Mouse (Mus musculus) macrophage (primary cell): ENCODE results near the gene Cdkn1b. TPM values are rescaled to one million over a fixed set of nuclear protein-coding genes. Genes with fewer than 3 reads are reported as not detected.

Experiments used
- H3K27ac ChIP-seq: fragments of 350-480 bp; formaldehyde crosslinking; 2 replicates; pipeline ENCODE4 v1.9.0; 2021
- H3K36me3 ChIP-seq: fragments of 350-480 bp; formaldehyde crosslinking; 2 replicates; pipeline ENCODE4 v1.9.0; 2021; ENCODE audit errors: inconsistent target
- H3K4me3 ChIP-seq: fragments of 350-480 bp; formaldehyde crosslinking; 2 replicates; pipeline ENCODE4 v1.9.0; 2021; ENCODE audit errors: inconsistent target
- H3K79me2 ChIP-seq: fragments of 350-480 bp; formaldehyde crosslinking; 2 replicates; pipeline ENCODE4 v1.9.0; 2021; ENCODE audit errors: inconsistent target
- WGBS: methylation state at CpG from one replicate; pipeline ENCODE4 v1.1.7; 2026; ENCODE audit warnings: inconsistent platforms; ENCODE audit not compliant: missing documents; 5-methylcytosine and 5-hydroxymethylcytosine counted together
- polyA plus RNA-seq: library from polyadenylated mRNA; stranded (reverse); fragments of 250-400 nt; gene quantifications from 3 replicates; pipeline ENCODE4 v1.2.4, GENCODE M21; 2018; ENCODE audit warnings: inconsistent platforms

The Cdkn1b gene
- polyA plus RNA-seq, 1 experiment from 2014 or later, result 33.8 TPM

GRCm38 (mm10) chr6:134961286-134961685 lies 41.1 kb downstream of the Cdkn1b start:
- no peak overlapping the region for H3K27ac ChIP-seq
- no peaks in the 10 kb centered on the region for H3K79me2 ChIP-seq
- H3K36me3 ChIP-seq, result no peaks in the 10 kb centered on the region
- no peak overlapping the region for H3K4me3 ChIP-seq
- WGBS, result 75% methylated on average over 4 of the region's 5 CpGs

- 77% methylated on average over 9 of the region's 9 CpGs for WGBS
- Histone ChIP-seq H3K79me2 (no peaks in the 10 kb centered on the region), H3K36me3 (no peaks in the 10 kb centered on the region), H3K4me3 (no peak overlapping the region), H3K27ac (no peak overlapping the region)
These were observed 41.8 kb downstream of the Cdkn1b start for GRCm38 (mm10) chr6:134961858-134962517.

GRCm38 (mm10) chr6:134962518-134962893 lies 42.3 kb downstream of the Cdkn1b start:
- H3K27ac ChIP-seq, result no peak overlapping the region
- no peak overlapping the region for H3K4me3 ChIP-seq
- H3K36me3 ChIP-seq, result no peaks in the 10 kb centered on the region
- H3K79me2 ChIP-seq, result no peaks in the 10 kb centered on the region
- 89% methylated on average over 5 of the region's 5 CpGs for WGBS

- H3K4me3 ChIP-seq, result no peak overlapping the region
- WGBS, result 95% methylated on average over 2 of the region's 2 CpGs
- no peaks in the 10 kb centered on the region for H3K36me3 ChIP-seq
- no peak overlapping the region for H3K27ac ChIP-seq
- H3K79me2 ChIP-seq, result no peaks in the 10 kb centered on the region
These were observed 43.7 kb downstream of the Cdkn1b start for GRCm38 (mm10) chr6:134963910-134964309.

GRCm38 (mm10) chr6:134966681-134967080 lies 46.5 kb downstream of the Cdkn1b start:
- H3K36me3 ChIP-seq, result no peaks in the 10 kb centered on the region
- no peak overlapping the region for H3K27ac ChIP-seq
- WGBS, result 92% methylated on average over 5 of the region's 5 CpGs

GRCm38 (mm10) chr6:134968326-134968725 lies 48.1 kb downstream of the Cdkn1b start:
- Histone ChIP-seq H3K4me3 (no peak overlapping the region), H3K79me2 (no peaks in the 10 kb centered on the region), H3K36me3 (no peaks in the 10 kb centered on the region), H3K27ac (no peak overlapping the region)
- WGBS, result 89% methylated on average over 1 of the region's 1 CpGs

More at GRCm38 (mm10) chr6:134966681-134967080, 46.5 kb downstream of the Cdkn1b start:
- no peak overlapping the region for H3K4me3 ChIP-seq
- no peaks in the 10 kb centered on the region for H3K79me2 ChIP-seq

GRCm38 (mm10) chr6:134969498-134969897 lies 49.3 kb downstream of the Cdkn1b start:
- Histone ChIP-seq H3K79me2 (no peaks in the 10 kb centered on the region), H3K36me3 (no peaks in the 10 kb centered on the region), H3K27ac (no peak overlapping the region), H3K4me3 (no peak overlapping the region)
- WGBS, result 100% methylated on average over 2 of the region's 2 CpGs

GRCm38 (mm10) chr6:134972096-134972495 lies 51.9 kb downstream of the Cdkn1b start:
- Histone ChIP-seq H3K27ac (no peak overlapping the region), H3K36me3 (no peaks in the 10 kb centered on the region), H3K79me2 (no peaks in the 10 kb centered on the region), H3K4me3 (no peak overlapping the region)
- WGBS, result 86% methylated on average over 4 of the region's 4 CpGs

Other genes with a start within 250 kb of the Cdkn1b start
- gene Dusp16, start 127.8 kb upstream of the Cdkn1b start, polyA plus RNA-seq, result 3.8 to 6.6 TPM (median 5.5 TPM) in 3 replicates
- gene Crebl2, start 90.2 kb upstream of the Cdkn1b start, polyA plus RNA-seq, result 5.8 to 10.2 TPM (median 8.3 TPM) in 3 replicates
- gene Gpr19, start 21.8 kb upstream of the Cdkn1b start, polyA plus RNA-seq, result 2.1 to 4.4 TPM (median 2.6 TPM) in 3 replicates
- 0.06 TPM in 1 of 3 replicates, not detected in the others for gene Apold1, start 61.3 kb downstream of the Cdkn1b start, polyA plus RNA-seq
- 47.6 to 53.3 TPM (median 51.0 TPM) in 3 replicates for gene Ddx47, start 91.2 kb downstream of the Cdkn1b start, polyA plus RNA-seq
- gene Gprc5a, start 145.2 kb downstream of the Cdkn1b start, polyA plus RNA-seq, result 0.06 to 0.11 TPM in 2 of 3 replicates, not detected in the other
- not detected in 3 replicates for gene Gprc5d, start 197.9 kb downstream of the Cdkn1b start, polyA plus RNA-seq